Mouse (Mus musculus) stomach, postnatal 0 days (tissue): ENCODE measurements around the gene Loxl4. TPM values are rescaled to one million over a fixed set of nuclear protein-coding genes. Genes with fewer than 3 reads are reported as not detected.

Source experiments
- ATAC-seq: fragments of 200-750 bp; cut with Nextera tagmentation; 2 replicates; pipeline ENCODE4 v1.8.0; 2017; ENCODE audit not compliant: low FRiP score, low TSS enrichment
- DNase-seq: peaks from one replicate; pipeline ENCODE4 v3.0.0-alpha.2; 2016; ENCODE audit warnings: low spot score
- H3K27ac ChIP-seq: fragments of 300-500 bp; sonication (generic); replicated peaks from 2 replicates; pipeline ENCODE4 v1.5.1; 2014; ENCODE audit warnings: mild to moderate bottlenecking, control low read depth
- H3K27me3 ChIP-seq: fragments of 300-500 bp; sonication (generic); 2 replicates; pipeline ENCODE4 v1.6.1; 2014; ENCODE audit warnings: low read length; ENCODE audit not compliant: control insufficient read depth, insufficient read depth
- H3K36me3 ChIP-seq: fragments of 300-500 bp; sonication (generic); 2 replicates; pipeline ENCODE4 v1.6.1; 2014; ENCODE audit warnings: low read length, mixed read lengths; ENCODE audit not compliant: control insufficient read depth, insufficient read depth
- H3K4me1 ChIP-seq: fragments of 300-500 bp; sonication (generic); replicated peaks from 2 replicates; pipeline ENCODE4 v1.6.1; 2014; ENCODE audit warnings: antibody characterized with exemption; ENCODE audit not compliant: control insufficient read depth, insufficient read depth
- H3K4me2 ChIP-seq: fragments of 300-500 bp; sonication (generic); replicated peaks from 2 replicates; pipeline ENCODE4 v1.6.1; 2014; ENCODE audit warnings: low read depth, mild to moderate bottlenecking, control low read depth, moderate library complexity
- H3K4me3 ChIP-seq: fragments of 300-500 bp; sonication (generic); 2 replicates; pipeline ENCODE4 v1.5.1; 2014; ENCODE audit warnings: low read depth, low read length, control low read depth
- H3K9ac ChIP-seq: fragments of 300-500 bp; sonication (generic); 2 replicates; pipeline ENCODE4 v1.6.1; 2014; ENCODE audit warnings: mild to moderate bottlenecking, low read length, control low read depth, mixed read lengths
- H3K9me3 ChIP-seq: fragments of 300-500 bp; sonication (generic); 2 replicates; pipeline ENCODE4 v1.6.1; 2016; ENCODE audit warnings: low read length; ENCODE audit not compliant: control insufficient read depth
- CTCF ChIP-seq: IDR thresholded peaks from 2 replicates; pipeline ENCODE4 v1.5.1; 2016; ENCODE audit warnings: antibody characterized with exemption, low read depth, mild to moderate bottlenecking, moderate library complexity
- EP300 ChIP-seq: optimal IDR thresholded peaks from 2 replicates; pipeline ENCODE3; 2016; ENCODE audit warnings: antibody characterized with exemption
- WGBS: fragments of 180-500 bp; shearing (Covaris S2); extraction: QIAGEN DNeasy Blood & Tissue Kit; methylation state at CpG from one replicate; pipeline ENCODE4 v1.1.7; 2014; 5-methylcytosine and 5-hydroxymethylcytosine counted together
- polyA plus RNA-seq: library from polyadenylated mRNA; unstranded; fragments of >200 nt; fragmentation: Nextera tagmentation; extraction: Ambion mirVana; gene quantifications from 2 replicates; pipeline ENCODE4 v1.2.1, GENCODE M21; 2015

Gene Loxl4
- polyA plus RNA-seq, 1 experiment from 2014 or later = 3.1 TPM

GRCm38 (mm10) chr19:42562981-42563380 is 49.6 kb downstream of the Loxl4 start:
- TF ChIP-seq CTCF (no peak), EP300 (no peak)
- no peaks in the 10 kb centered on the region for H3K9me3 ChIP-seq
- no peak overlapping the region for H3K4me2 ChIP-seq
- WGBS = 98% methylated on average over 3 of the region's 3 CpGs
- no peaks in the 10 kb centered on the region for H3K4me1 ChIP-seq
- peaks cover 4% of the 10 kb centered on the region; the same call in 1 of the 2 replicates for H3K36me3 ChIP-seq
- DNase-seq (no peak), ATAC-seq (no peak)
- H3K9ac ChIP-seq = no peak overlapping the region
- no peaks in the 10 kb centered on the region for H3K27me3 ChIP-seq
- H3K4me3 ChIP-seq = no peak overlapping the region
- H3K27ac ChIP-seq = no peak overlapping the region

- H3K9ac ChIP-seq = no peak overlapping the region
- H3K36me3 ChIP-seq = peaks cover 4% of the 10 kb centered on the region; the same call in 1 of the 2 replicates
- no peak overlapping the region for H3K4me2 ChIP-seq
- WGBS = 90% methylated on average over 1 of the region's 1 CpGs
- ATAC-seq (no peak), DNase-seq (no peak)
- no peaks in the 10 kb centered on the region for H3K27me3 ChIP-seq
- H3K27ac ChIP-seq = no peak overlapping the region
- H3K4me3 ChIP-seq = no peak overlapping the region
- no peaks in the 10 kb centered on the region for H3K4me1 ChIP-seq
- TF ChIP-seq EP300 (no peak), CTCF (no peak)
- no peaks in the 10 kb centered on the region for H3K9me3 ChIP-seq
Measured at GRCm38 (mm10) chr19:42561991-42562390, 50.6 kb downstream of the Loxl4 start.

GRCm38 (mm10) chr19:42558701-42559100 is 53.9 kb downstream of the Loxl4 start:
- Histone ChIP-seq H3K27ac (no peak overlapping the region), H3K9me3 (no peaks in the 10 kb centered on the region), H3K4me2 (no peak overlapping the region), H3K9ac (no peak overlapping the region), H3K4me1 (no peaks in the 10 kb centered on the region), H3K27me3 (no peaks in the 10 kb centered on the region), H3K36me3 (peaks cover 4% of the 10 kb centered on the region; the same call in 1 of the 2 replicates), H3K4me3 (no peak overlapping the region)
- WGBS = 78% methylated on average over 3 of the region's 3 CpGs
- ATAC-seq = no peak
- DNase-seq = no peak
- no peak for TF ChIP-seq CTCF
- TF ChIP-seq EP300 = no peak

Other genes starting within 250 kb of the Loxl4 start
- gene Crtac1, start 181.0 kb downstream of the Loxl4 start, polyA plus RNA-seq = 3.0 and 4.5 TPM in 2 replicates
- 10.3 and 11.3 TPM in 2 replicates for gene R3hcc1l, start 94.1 kb downstream of the Loxl4 start, polyA plus RNA-seq
- 1.8 and 1.9 TPM in 2 replicates for gene Pyroxd2, start 140.0 kb upstream of the Loxl4 start, polyA plus RNA-seq
- 11.0 and 11.8 TPM in 2 replicates for gene Hps1, start 167.2 kb upstream of the Loxl4 start, polyA plus RNA-seq